Mouse (Mus musculus) bone marrow, adult 2 months (tissue): ENCODE results near the gene Tle6. TPM values are rescaled to one million over a fixed set of nuclear protein-coding genes. Genes with fewer than 3 reads are reported as not detected.

ENCODE experiments used
- H3K27ac ChIP-seq: fragments of 200-500 bp; 2 replicates; pipeline ENCODE4 v1.5.1; 2012; ENCODE audit warnings: low read depth, mild to moderate bottlenecking, control low read depth, inconsistent platforms, low read length; ENCODE audit not compliant: control insufficient read depth, poor library complexity, insufficient read depth
- H3K4me1 ChIP-seq: fragments of 200-500 bp; 2 replicates; pipeline ENCODE4 v1.6.1; 2011; ENCODE audit warnings: low read length; ENCODE audit not compliant: control insufficient read depth, insufficient read depth
- H3K4me3 ChIP-seq: fragments of 200-500 bp; replicated peaks from 2 replicates; pipeline ENCODE3; 2011; ENCODE audit warnings: mild to moderate bottlenecking, low read depth, low read length, control low read depth; ENCODE audit not compliant: control insufficient read depth
- CTCF ChIP-seq: fragments of 200-500 bp; IDR thresholded peaks from 2 replicates; pipeline ENCODE4 v1.5.1; 2011; ENCODE audit warnings: low read length, control low read depth; ENCODE audit not compliant: control insufficient read depth, insufficient read depth
- POLR2A ChIP-seq: fragments of 200-500 bp; IDR thresholded peaks from 2 replicates; pipeline ENCODE4 v1.6.1; 2011; ENCODE audit warnings: low read depth, mild to moderate bottlenecking, control low read depth, low read length, borderline replicate concordance; ENCODE audit not compliant: control insufficient read depth
- WGBS: fragments of 180-500 bp; shearing (Covaris S2); methylation state at CpG from one replicate; pipeline ENCODE4 v1.1.7; 2018; 5-methylcytosine and 5-hydroxymethylcytosine counted together
- polyA plus RNA-seq: library from polyadenylated mRNA; stranded (reverse); fragments of >200 nt; gene quantifications from 2 replicates; pipeline ENCODE4 v1.2.4, GENCODE M21; 2011; ENCODE audit warnings: low replicate concordance; ENCODE audit not compliant: missing spikeins, insufficient read depth, insufficient read length

Tle6 gene
- polyA plus RNA-seq, 1 experiment, result 27.8 TPM

- Histone ChIP-seq H3K27ac (peak overlapping the region; percentile 72), H3K4me1 (no peaks in the 10 kb centered on the region; the same call in none of the 2 replicates), H3K4me3 (peak overlapping the region; percentile 83)
- 28% methylated on average over 7 of the region's 7 CpGs for WGBS
- TF ChIP-seq POLR2A, result no peak
- TF ChIP-seq CTCF, result no peak
Observed at GRCm38 (mm10) chr10:81627836-81628220, 27.0 kb upstream of the Tle6 start.

- H3K4me1 ChIP-seq, result no peaks in the 10 kb centered on the region; the same call in none of the 2 replicates
- H3K4me3 ChIP-seq, result peak within 1 kb of the TSS; percentile 83
- H3K27ac ChIP-seq, result peak within 1 kb of the TSS; percentile 72
- TF ChIP-seq CTCF (no peak), POLR2A (peak; percentile 63; the same call in 1 of the 2 replicates)
- WGBS, result 3% methylated on average over 40 of the region's 40 CpGs
Observed at GRCm38 (mm10) chr10:81626994-81627835, 26.3 kb upstream of the Tle6 start, which contains the start of gene Sirt6. Gene Sirt6 (minus strand): TSS chr10:81627797.

GRCm38 (mm10) chr10:81626101-81626993, 25.5 kb upstream of the Tle6 start:
- Histone ChIP-seq H3K4me3 (peak overlapping the region; percentile 83), H3K27ac (no peak overlapping the region), H3K4me1 (no peaks in the 10 kb centered on the region; the same call in none of the 2 replicates)
- WGBS, result 80% methylated on average over 22 of the region's 22 CpGs
- no peak for TF ChIP-seq POLR2A
- TF ChIP-seq CTCF, result no peak

- WGBS, result 81% methylated on average over 8 of the region's 8 CpGs
- Histone ChIP-seq H3K27ac (no peak overlapping the region), H3K4me3 (no peak overlapping the region), H3K4me1 (peaks cover 1% of the 10 kb centered on the region)
- TF ChIP-seq CTCF (no peak), POLR2A (no peak)
Observed at GRCm38 (mm10) chr10:81623441-81623840, 22.6 kb upstream of the Tle6 start.

- Histone ChIP-seq H3K4me1 (peaks cover 1% of the 10 kb centered on the region; the same call in 1 of the 2 replicates), H3K27ac (no peak overlapping the region), H3K4me3 (no peak overlapping the region)
- no peak for TF ChIP-seq POLR2A
- WGBS, result 73% methylated on average over 9 of the region's 9 CpGs
Observed at GRCm38 (mm10) chr10:81620786-81621185, 19.9 kb upstream of the Tle6 start.

- Histone ChIP-seq H3K4me1 (peaks cover 1% of the 10 kb centered on the region; the same call in 1 of the 2 replicates), H3K4me3 (no peak overlapping the region), H3K27ac (no peak overlapping the region)
- TF ChIP-seq POLR2A (no peak), CTCF (no peak)
- 56% methylated on average over 5 of the region's 5 CpGs for WGBS
Observed at GRCm38 (mm10) chr10:81619976-81620375, 19.1 kb upstream of the Tle6 start.

- TF ChIP-seq POLR2A, result no peak
- no peak for TF ChIP-seq CTCF
- Histone ChIP-seq H3K4me3 (no peak overlapping the region), H3K4me1 (peaks cover 1% of the 10 kb centered on the region; the same call in 1 of the 2 replicates), H3K27ac (no peak overlapping the region)
- 90% methylated on average over 6 of the region's 6 CpGs for WGBS
Observed at GRCm38 (mm10) chr10:81615486-81615885, 14.6 kb upstream of the Tle6 start.

- Histone ChIP-seq H3K4me3 (no peak overlapping the region), H3K4me1 (no peaks in the 10 kb centered on the region), H3K27ac (no peak overlapping the region)
- no peak for TF ChIP-seq CTCF
- no peak for TF ChIP-seq POLR2A
- WGBS, result 74% methylated on average over 3 of the region's 3 CpGs
Observed at GRCm38 (mm10) chr10:81612779-81613178, 11.9 kb upstream of the Tle6 start.
